Mouse (Mus musculus): ENCODE measurements around the gene Gpr27. TPM values are rescaled to one million over a fixed set of nuclear protein-coding genes. Genes with fewer than 3 reads are reported as not detected.

Gpr27 gene
- polyA plus RNA-seq, 2 experiments = 11.0 to 14.1 TPM

DNA sequence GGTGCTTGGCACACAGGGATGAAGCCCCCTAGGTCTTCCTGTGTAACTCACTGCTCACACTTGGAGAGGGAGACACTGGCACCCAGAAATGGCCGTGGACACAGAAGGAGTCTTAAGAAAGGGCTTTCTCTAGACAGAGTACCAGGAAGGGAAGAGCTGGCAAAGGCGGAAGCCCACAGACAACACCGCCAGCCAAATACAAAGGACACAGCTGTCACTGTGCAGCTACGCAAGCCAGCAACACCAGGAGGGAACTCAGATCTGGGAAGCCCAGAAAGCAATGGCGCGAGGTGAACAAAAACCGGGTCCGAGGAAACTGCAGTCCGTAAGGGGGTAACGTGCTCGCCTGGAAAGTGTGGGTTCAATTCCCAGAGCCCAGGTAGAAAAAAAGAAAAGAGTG, 14.4 kb upstream of the Gpr27 start:
- Histone ChIP-seq H3K9me3 (ENCODE audit: control insufficient read depth, low read length) (no peaks in the 10 kb centered on the region), H3K4me2 (replicated peaks; ENCODE audit: low read depth, low read length, severe bottlenecking) (no peak overlapping the region), H3K4me1 (ENCODE audit: control insufficient read depth, insufficient read depth, low read length) (no peaks in the 10 kb centered on the region), H3K27ac (replicated peaks; ENCODE audit: low read depth, low read length) (no peak overlapping the region), H3K36me3 (ENCODE audit: control insufficient read depth, insufficient read depth, low read length) (no peaks in the 10 kb centered on the region), H3K4me3 (replicated peaks; ENCODE audit: low read length) (no peak overlapping the region), H3K9ac (ENCODE audit: low read depth, low read length, severe bottlenecking) (no peak overlapping the region), H3K27me3 (ENCODE audit: control insufficient read depth, insufficient read depth, low read length) (no peaks in the 10 kb centered on the region)
- ATAC-seq (ENCODE audit: low FRiP score, low read depth) (no peak), DNase-seq (ENCODE audit: low spot score) (no peak)
- TF ChIP-seq POLR2A (IDR thresholded peaks at IDR 0.05; ENCODE audit: borderline replicate concordance, extremely low read depth, insufficient read depth, insufficient read length) = no peak
- WGBS = 89% methylated on average over 11 of the region's 11 CpGs

DNA sequence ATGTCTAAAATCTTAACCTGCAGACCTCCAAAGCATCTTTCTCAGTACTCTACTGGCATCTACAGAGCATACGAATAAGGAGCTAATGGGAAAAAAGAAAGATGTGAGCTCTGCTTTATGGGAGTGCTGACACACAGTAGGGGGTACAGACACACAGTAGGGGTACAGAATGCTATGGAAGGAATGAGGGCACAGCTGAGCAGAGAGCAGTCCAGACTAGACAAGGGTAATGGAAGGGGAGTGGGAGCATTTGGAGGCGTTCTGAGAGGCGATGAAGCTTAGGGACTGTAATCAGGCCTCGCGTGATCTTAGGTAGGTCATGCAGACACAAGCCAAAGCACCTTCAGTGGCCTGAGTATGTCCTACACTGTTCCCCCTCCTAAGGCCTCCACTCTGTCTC, 8.5 kb upstream of the Gpr27 start:
- ATAC-seq (ENCODE audit: low FRiP score, low read depth) = no peak
- H3K36me3 ChIP-seq (ENCODE audit: control insufficient read depth, insufficient read depth, low read length) = no peaks in the 10 kb centered on the region
- WGBS = 88% methylated on average over 5 of the region's 5 CpGs
- H3K27me3 ChIP-seq (ENCODE audit: control insufficient read depth, insufficient read depth, low read length) = no peaks in the 10 kb centered on the region
- no peak for DNase-seq (ENCODE audit: low spot score)
- H3K9me3 ChIP-seq (ENCODE audit: control insufficient read depth, low read length) = no peaks in the 10 kb centered on the region
- no peak for TF ChIP-seq POLR2A (IDR thresholded peaks at IDR 0.05; ENCODE audit: borderline replicate concordance, extremely low read depth, insufficient read depth, insufficient read length)
- H3K4me1 ChIP-seq (ENCODE audit: control insufficient read depth, insufficient read depth, low read length) = no peaks in the 10 kb centered on the region
- no peak overlapping the region for H3K27ac ChIP-seq (replicated peaks; ENCODE audit: low read depth, low read length)
- H3K4me2 ChIP-seq (replicated peaks; ENCODE audit: low read depth, low read length, severe bottlenecking) = no peak overlapping the region
- no peak overlapping the region for H3K9ac ChIP-seq (ENCODE audit: low read depth, low read length, severe bottlenecking)
- H3K4me3 ChIP-seq (replicated peaks; ENCODE audit: low read length) = no peak overlapping the region

DNA sequence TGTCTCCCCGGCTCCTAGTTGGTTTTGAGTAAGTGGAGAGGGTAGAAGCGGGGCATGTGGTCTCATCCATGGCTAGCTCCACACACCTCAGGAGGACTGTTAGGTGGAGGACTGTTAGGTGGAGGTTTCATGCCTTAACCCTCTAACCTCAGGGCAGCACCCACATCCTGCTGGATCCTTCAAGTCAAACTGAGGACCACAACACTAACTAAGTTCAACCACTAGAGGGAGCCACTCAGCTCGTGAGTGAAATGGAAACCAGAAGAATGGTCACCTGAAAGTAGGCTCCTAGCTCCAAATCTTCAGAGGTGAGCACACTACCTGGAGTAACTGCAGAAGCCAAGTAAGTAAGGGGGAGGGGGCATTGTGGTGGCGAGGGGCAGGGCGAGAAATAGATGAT, 7.6 kb upstream of the Gpr27 start:
- Histone ChIP-seq H3K9ac (ENCODE audit: low read depth, low read length, severe bottlenecking) (no peak overlapping the region), H3K27me3 (ENCODE audit: control insufficient read depth, insufficient read depth, low read length) (no peaks in the 10 kb centered on the region), H3K4me3 (replicated peaks; ENCODE audit: low read length) (no peak overlapping the region), H3K4me1 (ENCODE audit: control insufficient read depth, insufficient read depth, low read length) (no peaks in the 10 kb centered on the region), H3K9me3 (ENCODE audit: control insufficient read depth, low read length) (no peaks in the 10 kb centered on the region), H3K36me3 (ENCODE audit: control insufficient read depth, insufficient read depth, low read length) (no peaks in the 10 kb centered on the region), H3K4me2 (replicated peaks; ENCODE audit: low read depth, low read length, severe bottlenecking) (no peak overlapping the region), H3K27ac (replicated peaks; ENCODE audit: low read depth, low read length) (no peak overlapping the region)
- 56% methylated on average over 5 of the region's 5 CpGs for WGBS
- no peak for ATAC-seq (ENCODE audit: low FRiP score, low read depth)
- TF ChIP-seq POLR2A (IDR thresholded peaks at IDR 0.05; ENCODE audit: borderline replicate concordance, extremely low read depth, insufficient read depth, insufficient read length) = no peak
- DNase-seq (ENCODE audit: low spot score) = peak; percentile 38

DNA sequence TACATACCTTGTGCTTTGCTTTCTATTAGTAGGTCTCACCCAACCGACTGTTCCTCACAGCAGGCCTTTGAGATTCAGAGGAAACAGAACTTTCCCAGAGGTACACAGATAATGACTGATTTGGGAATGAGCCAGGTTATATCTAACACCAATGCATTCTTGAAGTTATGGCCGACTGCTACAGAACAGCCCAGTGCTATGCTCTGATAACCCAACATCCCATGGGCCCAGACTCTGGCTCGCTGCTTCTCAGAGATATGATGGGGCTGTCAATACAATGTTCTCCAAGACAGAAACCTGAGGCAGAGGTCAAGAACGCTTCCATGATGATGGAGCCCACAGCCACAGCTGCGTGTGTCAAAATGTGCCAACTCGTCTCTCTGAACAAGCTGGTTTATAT, 4.0 kb upstream of the Gpr27 start:
- ATAC-seq (ENCODE audit: low FRiP score, low read depth) = no peak
- Histone ChIP-seq H3K27ac (replicated peaks; ENCODE audit: low read depth, low read length) (no peak overlapping the region), H3K4me1 (ENCODE audit: control insufficient read depth, insufficient read depth, low read length) (0 out of 2 replicates have a peak, but pooled peaks cover under 1% of the 10 kb centered on the region), H3K9me3 (ENCODE audit: control insufficient read depth, low read length) (no peaks in the 10 kb centered on the region), H3K4me3 (replicated peaks; ENCODE audit: low read length) (no peak overlapping the region), H3K4me2 (replicated peaks; ENCODE audit: low read depth, low read length, severe bottlenecking) (no peak overlapping the region), H3K36me3 (ENCODE audit: control insufficient read depth, insufficient read depth, low read length) (no peaks in the 10 kb centered on the region), H3K9ac (ENCODE audit: low read depth, low read length, severe bottlenecking) (no peak overlapping the region), H3K27me3 (ENCODE audit: control insufficient read depth, insufficient read depth, low read length) (peaks cover 18% of the 10 kb centered on the region; the same call in 1 of the 2 replicates)
- no peak for TF ChIP-seq POLR2A (IDR thresholded peaks at IDR 0.05; ENCODE audit: borderline replicate concordance, extremely low read depth, insufficient read depth, insufficient read length)
- no peak for DNase-seq (ENCODE audit: low spot score)
- 80% methylated on average over 6 of the region's 6 CpGs for WGBS

DNA sequence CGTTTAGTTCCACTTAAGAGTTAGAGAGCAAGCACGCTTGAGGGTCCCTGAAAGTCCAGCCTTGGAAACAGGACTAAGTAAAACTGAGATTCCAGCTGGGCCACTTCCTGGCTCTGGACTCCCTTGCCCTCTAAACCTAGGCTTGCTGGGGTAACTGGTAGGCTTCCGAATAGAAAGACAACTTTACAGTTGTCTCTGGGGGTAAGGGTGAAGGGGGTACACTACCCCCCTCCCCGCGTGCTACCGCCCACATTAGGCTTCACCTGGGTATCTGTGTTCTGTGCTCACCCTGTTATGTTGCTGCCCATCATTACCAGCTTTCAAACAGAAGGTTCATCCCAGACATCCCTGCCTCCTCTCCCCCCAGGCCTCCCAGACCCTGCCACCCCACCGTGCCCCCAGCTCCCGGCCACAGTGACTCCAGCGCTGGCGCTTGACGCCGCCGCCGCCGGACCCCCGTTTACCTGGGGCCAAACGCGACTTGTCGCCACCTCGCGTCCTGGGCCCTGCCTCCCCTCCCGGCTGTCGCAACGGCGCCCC, 743 bp upstream of the Gpr27 start:
- Histone ChIP-seq H3K9ac (ENCODE audit: low read depth, low read length, severe bottlenecking) (peak overlapping the region; percentile 89), H3K27me3 (ENCODE audit: control insufficient read depth, insufficient read depth, low read length) (peaks cover 30% of the 10 kb centered on the region), H3K4me3 (replicated peaks; ENCODE audit: low read length) (peak overlapping the region; percentile 69), H3K4me1 (ENCODE audit: control insufficient read depth, insufficient read depth, low read length) (peaks cover 6% of the 10 kb centered on the region), H3K9me3 (ENCODE audit: control insufficient read depth, low read length) (no peaks in the 10 kb centered on the region), H3K27ac (replicated peaks; ENCODE audit: low read depth, low read length) (peak overlapping the region; percentile 65; the same call in 1 of the 2 replicates), H3K36me3 (ENCODE audit: control insufficient read depth, insufficient read depth, low read length) (no peaks in the 10 kb centered on the region), H3K4me2 (replicated peaks; ENCODE audit: low read depth, low read length, severe bottlenecking) (peak overlapping the region; percentile 94)
- 6% methylated on average over 25 of the region's 25 CpGs for WGBS
- DNase-seq (ENCODE audit: low spot score) (no peak), ATAC-seq (ENCODE audit: low FRiP score, low read depth) (peak; percentile 2)
- no peak for TF ChIP-seq POLR2A (IDR thresholded peaks at IDR 0.05; ENCODE audit: borderline replicate concordance, extremely low read depth, insufficient read depth, insufficient read length)
